Mouse (Mus musculus) kidney, adult 2 months (tissue): ENCODE results near the gene Fdxacb1. TPM values are rescaled to one million over a fixed set of nuclear protein-coding genes. Genes with fewer than 3 reads are reported as not detected.

Experiments used
- DNase-seq: peaks from one replicate; pipeline ENCODE4 v3.0.0; 2021
- H3K27ac ChIP-seq: fragments of 200-500 bp; 2 replicates; pipeline ENCODE4 v1.5.1; 2012; ENCODE audit warnings: low read depth, low read length, control low read depth, inconsistent platforms; ENCODE audit not compliant: insufficient read depth
- H3K27me3 ChIP-seq: fragments of 200-500 bp; replicated peaks from 2 replicates; pipeline ENCODE4 v1.6.1; 2012; ENCODE audit warnings: mild to moderate bottlenecking, moderate library complexity, low read length, inconsistent platforms; ENCODE audit not compliant: control insufficient read depth, insufficient read depth
- H3K36me3 ChIP-seq: fragments of 200-500 bp; 2 replicates; pipeline ENCODE4 v1.6.1; 2012; ENCODE audit warnings: mild to moderate bottlenecking, moderate library complexity, low read length, inconsistent platforms; ENCODE audit not compliant: control insufficient read depth, insufficient read depth
- H3K4me1 ChIP-seq: fragments of 200-500 bp; 2 replicates; pipeline ENCODE4 v1.6.1; 2011; ENCODE audit warnings: low read length; ENCODE audit not compliant: control insufficient read depth, insufficient read depth
- H3K4me3 ChIP-seq: fragments of 200-500 bp; 2 replicates; pipeline ENCODE4 v1.5.1; 2011; ENCODE audit warnings: mild to moderate bottlenecking, low read depth, low read length, control low read depth; ENCODE audit not compliant: insufficient read depth
- CTCF ChIP-seq: fragments of 200-500 bp; conservative IDR thresholded peaks from 2 replicates; pipeline ENCODE4 v1.5.1; 2011; ENCODE audit warnings: low read depth, mild to moderate bottlenecking, control low read depth, low read length, moderate library complexity, mixed read lengths; ENCODE audit not compliant: insufficient read depth, insufficient read length
- POLR2A ChIP-seq: fragments of 200-500 bp; IDR thresholded peaks from one replicate; pipeline ENCODE4 v1.6.1; 2011; ENCODE audit warnings: low read depth, low read length, control low read depth
- WGBS: fragments of 180-500 bp; shearing (Covaris S2); methylation state at CpG from one replicate; pipeline ENCODE4 v1.1.7; 2018; 5-methylcytosine and 5-hydroxymethylcytosine counted together
- polyA plus RNA-seq: library from polyadenylated mRNA; depleted of rRNA; stranded (reverse); fragments of >200 nt; gene quantifications from 2 replicates; pipeline ENCODE4 v1.2.3, GENCODE M21; 2012

The Fdxacb1 gene
- polyA plus RNA-seq, 1 experiment: 3.6 TPM

DNA sequence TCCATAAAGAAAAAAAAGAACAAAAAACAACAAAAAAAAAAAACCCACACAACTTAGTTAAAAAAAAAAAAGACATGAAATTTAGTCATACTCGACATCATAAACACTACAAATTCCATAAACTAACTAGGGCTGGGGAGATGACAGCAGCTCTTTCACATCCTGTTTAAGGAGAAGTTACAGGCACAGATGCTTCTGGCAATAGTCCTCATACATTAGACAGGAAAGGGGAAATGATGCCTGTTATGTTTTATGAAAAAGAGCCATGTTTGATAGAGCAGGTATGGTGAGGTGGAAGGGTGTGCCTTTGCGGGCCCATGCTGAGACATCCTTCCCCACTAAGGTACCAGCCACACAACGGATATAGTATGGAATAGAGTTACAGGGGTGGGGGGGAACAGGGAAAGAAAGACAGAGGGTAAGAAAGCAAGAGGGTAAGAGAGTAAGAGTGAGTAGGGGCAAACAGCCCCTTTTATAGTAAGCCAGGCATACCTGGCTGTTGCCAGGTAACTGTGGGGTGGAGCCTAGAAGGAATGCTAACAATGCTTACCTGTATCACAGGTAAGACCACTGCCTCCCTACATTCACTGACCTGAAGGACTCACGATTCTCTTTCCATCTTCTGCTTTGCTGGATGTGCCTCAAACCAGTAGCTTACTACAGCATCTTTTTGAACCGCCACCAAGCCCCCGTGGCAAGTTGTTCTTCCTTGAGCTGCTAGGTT, 6.4 kb upstream of the Fdxacb1 start:
- WGBS: 63% methylated on average over 6 of the region's 6 CpGs
- Histone ChIP-seq H3K4me3 (no peak overlapping the region), H3K27ac (no peak overlapping the region), H3K27me3 (no peaks in the 10 kb centered on the region), H3K4me1 (no peaks in the 10 kb centered on the region), H3K36me3 (peaks cover 2% of the 10 kb centered on the region)
- no peak for DNase-seq
- TF ChIP-seq POLR2A: no peak
- no peak for TF ChIP-seq CTCF

DNA sequence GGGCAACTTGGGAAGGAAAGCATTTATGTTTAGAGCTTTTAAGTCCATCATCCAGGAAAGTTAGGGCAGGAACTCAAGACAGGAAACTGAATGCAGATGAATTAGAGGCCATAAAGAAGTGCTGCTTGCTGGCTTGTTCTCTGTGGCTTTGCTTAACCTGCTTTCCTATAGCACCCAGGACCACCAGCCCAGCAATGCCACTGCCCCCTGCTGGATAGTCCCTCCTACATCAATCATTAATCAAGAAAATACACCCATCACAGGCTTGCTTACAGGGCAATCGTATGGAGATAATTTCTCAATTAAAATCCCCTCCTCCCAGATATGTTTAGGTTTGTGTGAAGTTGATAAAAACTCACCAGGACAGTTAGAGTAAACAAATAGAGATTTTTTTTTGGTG, 4.7 kb upstream of the Fdxacb1 start:
- no peak overlapping the region for H3K4me3 ChIP-seq
- no peak for DNase-seq
- 53% methylated on average over 1 of the region's 1 CpGs for WGBS
- peaks cover 2% of the 10 kb centered on the region; the same call in 1 of the 2 replicates for H3K4me1 ChIP-seq
- no peaks in the 10 kb centered on the region for H3K27me3 ChIP-seq
- TF ChIP-seq POLR2A (no peak), CTCF (peak; percentile 52)
- no peak overlapping the region for H3K27ac ChIP-seq
- H3K36me3 ChIP-seq: peaks cover 2% of the 10 kb centered on the region

DNA sequence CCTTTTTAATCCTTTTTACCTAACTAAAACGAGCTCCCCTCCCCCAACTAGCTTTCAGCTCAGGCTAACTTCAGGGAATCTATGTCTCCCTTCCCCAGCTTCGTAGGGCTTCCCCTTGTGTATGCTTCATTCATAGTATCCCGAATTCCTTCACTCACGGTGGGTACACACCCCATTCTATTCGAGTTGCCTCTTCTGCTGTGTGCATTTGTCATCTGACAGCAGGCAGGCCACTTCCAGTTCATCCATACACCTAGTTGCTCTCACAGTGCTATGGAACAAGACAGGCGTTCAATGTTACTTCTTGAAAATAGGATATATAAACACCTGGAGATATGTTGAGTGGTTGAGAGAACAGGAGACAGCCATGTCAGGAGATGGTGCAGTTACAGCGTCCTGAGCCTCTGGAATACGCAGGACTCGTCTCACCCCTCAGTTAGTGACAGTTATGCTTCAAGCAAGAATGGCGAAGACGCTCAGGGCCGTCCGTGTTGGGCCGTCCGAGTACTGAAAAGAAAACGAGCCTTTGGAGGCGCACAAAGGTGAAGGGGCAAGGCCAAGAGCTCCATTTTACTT, 417 bp upstream of the Fdxacb1 start:
- peaks cover 2% of the 10 kb centered on the region for H3K36me3 ChIP-seq
- peak overlapping the region; percentile 85 for H3K4me3 ChIP-seq
- H3K4me1 ChIP-seq: peaks cover 2% of the 10 kb centered on the region; the same call in 1 of the 2 replicates
- no peak for TF ChIP-seq CTCF
- no peaks in the 10 kb centered on the region for H3K27me3 ChIP-seq
- H3K27ac ChIP-seq: peak overlapping the region; percentile 84
- 4% methylated on average over 17 of the region's 17 CpGs for WGBS
- no peak for DNase-seq

DNA sequence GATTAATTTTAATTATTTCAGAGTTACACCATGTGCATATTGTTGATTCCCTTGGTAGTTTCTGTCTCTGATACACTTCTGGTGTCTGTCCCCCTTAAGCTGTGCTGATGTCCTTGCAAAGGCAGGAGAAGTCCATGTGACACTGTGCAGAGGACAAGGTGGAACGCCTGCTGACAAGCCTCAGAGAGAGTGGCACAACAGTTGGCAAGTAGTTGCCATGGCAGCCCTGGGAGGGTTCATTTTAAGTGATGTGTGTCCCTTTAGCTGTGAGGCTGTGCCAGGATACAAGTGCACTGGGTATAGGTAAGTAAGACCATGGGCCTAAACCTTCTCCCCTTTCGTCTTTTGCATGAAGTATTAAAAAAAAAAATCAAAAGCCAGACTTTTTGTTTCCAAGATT, 2.0 kb downstream of the Fdxacb1 start:
- no peak for TF ChIP-seq CTCF
- 82% methylated on average over 2 of the region's 2 CpGs for WGBS
- Histone ChIP-seq H3K36me3 (no peaks in the 10 kb centered on the region), H3K27ac (no peak overlapping the region), H3K27me3 (no peaks in the 10 kb centered on the region), H3K4me1 (peaks cover 9% of the 10 kb centered on the region; the same call in 1 of the 2 replicates), H3K4me3 (no peak overlapping the region)
- DNase-seq: no peak

DNA sequence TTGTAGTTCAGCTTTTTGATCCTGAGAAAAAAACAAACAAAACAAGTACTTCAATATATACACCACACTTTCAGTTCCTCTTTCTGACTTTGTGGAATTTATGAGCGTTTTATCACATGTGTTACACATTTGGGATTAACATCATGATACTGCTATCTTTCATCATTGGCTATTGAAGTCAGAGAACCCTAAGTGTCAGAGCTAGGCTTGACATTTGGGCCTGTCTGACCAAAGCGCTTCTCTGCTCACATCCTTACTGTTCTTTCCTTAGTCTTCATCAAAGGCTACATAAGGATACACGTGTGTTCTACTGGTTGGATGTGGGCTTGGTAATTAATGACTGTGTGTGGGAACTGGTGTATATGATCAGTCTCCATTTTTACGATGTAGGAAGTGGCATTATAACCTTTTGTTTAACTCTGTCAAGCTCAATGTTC, 6.0 kb downstream of the Fdxacb1 start:
- WGBS: 66% methylated on average over 4 of the region's 4 CpGs
- H3K4me1 ChIP-seq: peaks cover 16% of the 10 kb centered on the region; the same call in 1 of the 2 replicates

DNA sequence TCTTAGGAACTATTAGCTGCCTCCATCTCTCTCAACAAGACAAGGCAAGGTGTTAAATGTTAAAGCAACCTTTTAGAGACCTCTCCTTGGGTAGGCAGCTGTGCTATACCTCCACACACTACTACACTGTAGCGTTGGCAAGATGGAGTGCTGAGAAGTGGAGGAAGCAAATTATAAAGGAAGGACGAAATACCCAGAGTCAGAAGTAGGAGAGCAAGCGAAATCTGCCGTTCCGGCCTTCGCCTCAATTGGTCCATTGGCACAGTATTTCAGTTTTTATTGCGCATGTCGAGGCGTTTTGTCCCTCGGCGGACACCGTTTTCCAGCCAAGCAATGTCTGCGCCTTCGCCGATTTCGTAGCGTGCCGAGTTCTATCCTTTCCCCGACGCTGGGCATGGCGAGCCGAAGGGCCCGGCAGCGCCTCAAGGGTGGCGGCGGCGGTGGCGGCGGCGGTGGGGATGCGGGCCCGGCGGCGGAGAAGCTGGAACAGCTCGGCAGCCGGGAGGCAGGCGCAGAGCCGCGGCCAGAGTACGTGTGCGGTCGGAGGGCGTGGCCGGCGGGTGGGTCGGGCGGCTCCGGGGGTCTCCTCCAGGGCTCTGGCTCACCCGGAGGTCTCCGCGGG, 7.1 kb downstream of the Fdxacb1 start, which contains the start of the genes Alg9 and 1110032A03Rik:
Gene Alg9, plus strand, starts transcription at position 29 of the 622 bp plus-strand sequence.
Gene 1110032A03Rik, minus strand, starts transcription at position 530 of the 622 bp plus-strand sequence.
- H3K4me3 ChIP-seq: peak within 1 kb of the TSS; percentile 81
- peaks cover 16% of the 10 kb centered on the region; the same call in 1 of the 2 replicates for H3K4me1 ChIP-seq
- H3K36me3 ChIP-seq: no peaks in the 10 kb centered on the region
- TF ChIP-seq POLR2A (no peak), CTCF (no peak)
- no peaks in the 10 kb centered on the region for H3K27me3 ChIP-seq
- WGBS: under 1% methylated on average over 50 of the region's 51 CpGs
- H3K27ac ChIP-seq: peak within 1 kb of the TSS; percentile 69
- peak; percentile 92 for DNase-seq

More for the DNA sequence above, 6.0 kb downstream of the Fdxacb1 start:
- Histone ChIP-seq H3K27ac (no peak overlapping the region), H3K4me3 (no peak overlapping the region), H3K27me3 (no peaks in the 10 kb centered on the region), H3K36me3 (no peaks in the 10 kb centered on the region)
- DNase-seq: no peak
- TF ChIP-seq CTCF: no peak
- no peak for TF ChIP-seq POLR2A

DNA sequence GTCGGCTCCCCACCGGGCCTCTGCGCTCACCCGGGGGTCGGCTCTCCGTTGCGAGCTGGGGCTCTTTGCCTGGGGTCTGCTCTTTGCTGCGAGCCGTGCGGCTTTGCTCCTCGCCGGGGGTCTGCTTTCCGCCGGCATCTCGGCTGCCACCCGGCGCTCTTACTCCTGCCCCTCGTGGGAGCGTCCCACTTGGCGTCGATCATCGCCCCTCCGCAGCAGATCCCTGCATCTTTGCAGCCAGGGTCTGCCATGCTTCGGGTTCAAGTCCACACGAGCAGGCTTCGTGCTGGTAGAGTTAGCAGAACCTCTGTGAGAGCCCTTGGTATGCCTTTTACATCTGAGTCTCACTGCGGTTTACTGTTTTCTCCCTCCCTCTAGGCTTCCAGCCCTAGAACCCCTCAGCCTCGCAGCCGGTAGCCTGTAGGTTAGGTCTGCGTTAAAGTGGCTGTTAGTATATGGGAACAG, 7.7 kb downstream of the Fdxacb1 start:
- under 1% methylated on average over 30 of the region's 30 CpGs for WGBS
- Histone ChIP-seq H3K4me1 (peaks cover 16% of the 10 kb centered on the region; the same call in 1 of the 2 replicates), H3K27me3 (no peaks in the 10 kb centered on the region), H3K4me3 (peak overlapping the region; percentile 81), H3K27ac (no peak overlapping the region), H3K36me3 (no peaks in the 10 kb centered on the region)
- DNase-seq: no peak
- no peak for TF ChIP-seq CTCF
- TF ChIP-seq POLR2A: no peak
